9 mouse cellular contexts compared by ENCODE assay signal in genomic region chr19:55747237-55747925, GRCm38 (mm10). TPM values are rescaled to one million over a fixed set of nuclear protein-coding genes. Genes with fewer than 3 reads are reported as not detected.
DNase-seq lines count a peak whose midpoint lies in the region; ATAC-seq and TF ChIP-seq lines count a peak whose summit lies in the region.
"Had no signal": no experiment of that assay in that cellular context is flagged by ENCODE, and none has a peak within 500 bp of the region (broad histone marks: within the 10 kb centered on the region; RNA-seq: fewer than 3 reads in every experiment).

No protein-coding gene starts in this region.

- H3K4me1 ChIP-seq in intestine, embryonic 14.5 days (replicated peaks; ENCODE audit: control insufficient read depth, insufficient read depth, low read length), result peaks cover 59% of the 10 kb centered on the region
- H3K4me1 ChIP-seq in intestine, embryonic 16.5 days (ENCODE audit: control insufficient read depth, insufficient read depth, low read length), result peaks cover 46% of the 10 kb centered on the region
- H3K4me1 ChIP-seq in embryonic facial prominence, embryonic 11.5 days (ENCODE audit: control insufficient read depth, insufficient read depth, low read length), result peaks cover 13% of the 10 kb centered on the region
- peaks cover 36 to 79% of the 10 kb centered on the region in 2 experiments for H3K4me1 ChIP-seq in heart, embryonic 14.5 days (ENCODE audit: control insufficient read depth in 2 of 2, insufficient read depth in 2 of 2, low read length in 2 of 2)
- peaks cover 81% of the 10 kb centered on the region for H3K4me1 ChIP-seq in midbrain, embryonic 15.5 days
- peaks cover 12% of the 10 kb centered on the region for H3K4me1 ChIP-seq in thymus, adult 2 months (replicated peaks; ENCODE audit: control insufficient read depth, insufficient read depth, low read length)

- no peak for ATAC-seq in intestine, embryonic 14.5 days (replicated peaks; ENCODE audit: low FRiP score, low TSS enrichment, low read depth)
- ATAC-seq in intestine, embryonic 16.5 days, result no peak
- ATAC-seq in embryonic facial prominence, embryonic 11.5 days (replicated peaks; ENCODE audit: insufficient number of reproducible peaks, low FRiP score, low TSS enrichment, low read depth), result no peak
- ATAC-seq in heart, embryonic 14.5 days (ENCODE audit: insufficient number of reproducible peaks, insufficient read depth, low FRiP score, low read depth), result no peak
- ATAC-seq in midbrain, embryonic 15.5 days (replicated peaks), result no peak

- peaks cover 12% of the 10 kb centered on the region; the same call in 1 of the 2 replicates for H3K36me3 ChIP-seq in intestine, embryonic 14.5 days (ENCODE audit: control insufficient read depth, insufficient read depth, low read length)
- no peaks in the 10 kb centered on the region for H3K36me3 ChIP-seq in intestine, embryonic 16.5 days (ENCODE audit: control insufficient read depth, insufficient read depth, low read length)
- H3K36me3 ChIP-seq in embryonic facial prominence, embryonic 11.5 days (replicated peaks; ENCODE audit: control insufficient read depth, insufficient read depth, low read depth, low read length), result no peaks in the 10 kb centered on the region
- 0 out of 2 replicates have a peak, but pooled peaks cover 3% of the 10 kb centered on the region for H3K36me3 ChIP-seq in heart, embryonic 14.5 days (ENCODE audit: control insufficient read depth, insufficient read depth, low read length)
- no peaks in the 10 kb centered on the region for H3K36me3 ChIP-seq in midbrain, embryonic 15.5 days (replicated peaks)
- no peaks in the 10 kb centered on the region for H3K36me3 ChIP-seq in thymus, adult 2 months (ENCODE audit: control insufficient read depth, insufficient read depth, low read length)

- H3K9ac ChIP-seq in intestine, embryonic 14.5 days (ENCODE audit: low read length), result no peak overlapping the region
- no peak overlapping the region for H3K9ac ChIP-seq in intestine, embryonic 16.5 days (ENCODE audit: low read depth, low read length)
- no peak overlapping the region for H3K9ac ChIP-seq in embryonic facial prominence, embryonic 11.5 days (replicated peaks; ENCODE audit: low read length)
- peak overlapping the region; percentile 58 for H3K9ac ChIP-seq in heart, embryonic 14.5 days (ENCODE audit: low read length)
- H3K9ac ChIP-seq in midbrain, embryonic 15.5 days, result peak overlapping the region; percentile 39

- no peak overlapping the region for H3K27ac ChIP-seq in intestine, embryonic 14.5 days (ENCODE audit: low read depth)
- H3K27ac ChIP-seq in intestine, embryonic 16.5 days (ENCODE audit: low read length), result no peak overlapping the region
- H3K27ac ChIP-seq in embryonic facial prominence, embryonic 11.5 days (replicated peaks; ENCODE audit: low read depth, low read length), result no peak overlapping the region
- H3K27ac ChIP-seq in heart, embryonic 14.5 days (replicated peaks in 1 of 2; ENCODE audit: control insufficient read depth in 1 of 2, insufficient read depth in 1 of 2, low read depth in 2 of 2, low read length in 2 of 2), result peak overlapping the region; percentile 37 to 75
- H3K27ac ChIP-seq in midbrain, embryonic 15.5 days, result peak overlapping the region; percentile 76
- H3K27ac ChIP-seq in thymus, adult 2 months (ENCODE audit: control insufficient read depth, insufficient read depth, low read length), result no peak overlapping the region

- H3K9me3 ChIP-seq in intestine, embryonic 14.5 days (ENCODE audit: control insufficient read depth, low read length), result no peaks in the 10 kb centered on the region
- H3K9me3 ChIP-seq in intestine, embryonic 16.5 days (ENCODE audit: control insufficient read depth, low read length), result no peaks in the 10 kb centered on the region
- H3K9me3 ChIP-seq in embryonic facial prominence, embryonic 11.5 days (replicated peaks; ENCODE audit: control insufficient read depth, low read length), result no peaks in the 10 kb centered on the region
- no peaks in the 10 kb centered on the region for H3K9me3 ChIP-seq in heart, embryonic 14.5 days (ENCODE audit: control insufficient read depth, low read length)
- H3K9me3 ChIP-seq in midbrain, embryonic 15.5 days, result no peaks in the 10 kb centered on the region

- 21% methylated on average over 13 of the region's 13 CpGs for WGBS in intestine, embryonic 14.5 days
- 25% methylated on average over 13 of the region's 13 CpGs for WGBS in intestine, embryonic 16.5 days
- WGBS in embryonic facial prominence, embryonic 11.5 days, result 17% methylated on average over 13 of the region's 13 CpGs
- whole genome bisulfite sequencing in heart, embryonic 14.5 days, result 28% methylated on average over 13 of the region's 13 CpGs
- WGBS in midbrain, embryonic 15.5 days, result 22% methylated on average over 13 of the region's 13 CpGs
- WGBS in thymus, adult 2 months, result 32% methylated on average over 13 of the region's 13 CpGs

- no peak for TF ChIP-seq CTCF in thymus, adult 2 months (IDR thresholded peaks at IDR 0.05; ENCODE audit: borderline replicate concordance, control insufficient read depth, extremely low read depth, insufficient read depth, low read length, poor library complexity)

- peak overlapping the region; percentile 29 for H3K4me2 ChIP-seq in intestine, embryonic 14.5 days (ENCODE audit: low read length)
- no peak overlapping the region; the same call in 1 of the 2 replicates for H3K4me2 ChIP-seq in intestine, embryonic 16.5 days (ENCODE audit: low read depth, low read length)
- peak overlapping the region; percentile 0; the same call in 1 of the 2 replicates for H3K4me2 ChIP-seq in embryonic facial prominence, embryonic 11.5 days (ENCODE audit: low read depth, low read length)
- H3K4me2 ChIP-seq in heart, embryonic 14.5 days (ENCODE audit: low read length), result peak overlapping the region; percentile 50
- H3K4me2 ChIP-seq in midbrain, embryonic 15.5 days, result peak overlapping the region; percentile 62

- H3K27me3 ChIP-seq in intestine, embryonic 14.5 days (replicated peaks; ENCODE audit: control insufficient read depth, insufficient read depth, low read length), result no peaks in the 10 kb centered on the region
- no peaks in the 10 kb centered on the region for H3K27me3 ChIP-seq in intestine, embryonic 16.5 days (replicated peaks; ENCODE audit: control insufficient read depth, insufficient read depth, low read length)
- no peaks in the 10 kb centered on the region for H3K27me3 ChIP-seq in embryonic facial prominence, embryonic 11.5 days (ENCODE audit: control insufficient read depth, insufficient read depth, low read length)
- no peaks in the 10 kb centered on the region for H3K27me3 ChIP-seq in heart, embryonic 14.5 days (ENCODE audit: control insufficient read depth, insufficient read depth, low read length)
- H3K27me3 ChIP-seq in midbrain, embryonic 15.5 days (replicated peaks), result no peaks in the 10 kb centered on the region
- no peaks in the 10 kb centered on the region; the same call in 1 of the 2 replicates for H3K27me3 ChIP-seq in thymus, adult 2 months (ENCODE audit: control insufficient read depth, insufficient read depth, low read length)

- no peak for DNase-seq in intestine, embryonic 14.5 days (ENCODE audit: low spot score)
- no peak for DNase-seq in embryonic facial prominence, embryonic 11.5 days (ENCODE audit: low spot score)
- DNase-seq in spleen, adult 12 weeks (ENCODE audit: low spot score), result no peak
- DNase-seq in adrenal gland, postnatal 4 days (ENCODE audit: low spot score in 2 of 2), result no peak
- DNase-seq in thymus, adult 2 months, result no peak
- DNase-seq: thymus, adult 18-20 months had no signal

- H3K4me3 ChIP-seq in intestine, embryonic 14.5 days (ENCODE audit: low read depth, low read length), result no peak overlapping the region
- no peak overlapping the region for H3K4me3 ChIP-seq in intestine, embryonic 16.5 days (ENCODE audit: low read length)
- no peak overlapping the region for H3K4me3 ChIP-seq in embryonic facial prominence, embryonic 11.5 days (ENCODE audit: low read depth, low read length)
- no peak overlapping the region for H3K4me3 ChIP-seq in heart, embryonic 14.5 days (ENCODE audit: control insufficient read depth in 1 of 2, insufficient read depth in 1 of 2, low read depth in 1 of 2, low read length in 2 of 2)
- peak overlapping the region; percentile 30 for H3K4me3 ChIP-seq in midbrain, embryonic 15.5 days
- no peak overlapping the region for H3K4me3 ChIP-seq in thymus, adult 2 months (ENCODE audit: control insufficient read depth, insufficient read depth, low read length)

- TF ChIP-seq POLR2A in thymus, adult 2 months (IDR thresholded peaks at IDR 0.05; ENCODE audit: control insufficient read depth, extremely low read depth, insufficient read depth, low read length, poor library complexity), result no peak

RNA-seq across cellular contexts. Expression of gene Tcf7l2, which starts 5.8 kb away (rescaled TPM):
- polyA plus RNA-seq in intestine, embryonic 14.5 days (2014; fragmentation: Nextera tagmentation; extraction: Ambion mirVana), result 97.2 and 99.2 TPM in 2 replicates
- polyA plus RNA-seq in intestine, embryonic 16.5 days (2015; fragmentation: Nextera tagmentation; extraction: Ambion mirVana), result 57.1 and 58.4 TPM in 2 replicates
- 107 and 111 TPM in 2 replicates for polyA plus RNA-seq in embryonic facial prominence, embryonic 11.5 days (2014; fragmentation: Nextera tagmentation; extraction: Ambion mirVana)
- 56.7 and 58.0 TPM in 2 replicates for polyA plus RNA-seq in heart, embryonic 14.5 days (2014; fragmentation: Nextera tagmentation; extraction: Ambion mirVana)
- polyA plus RNA-seq in midbrain, embryonic 15.5 days (2015; fragmentation: Nextera tagmentation; extraction: Ambion mirVana), result 729 and 759 TPM in 2 replicates
- 10 to 100 TPM; 42.6 to 42.7 TPM for total RNA-seq in adrenal gland, postnatal 4 days (2021)
- polyA plus RNA-seq in thymus, adult 2 months (2012; rRNA removed), result 7.6 and 10.2 TPM in 2 replicates

Comparison
In these comparisons a context has a peak if more than half of its experiments do, and no peak if none do; other contexts are left out.
1. H3K27ac ChIP-seq: peak in heart, embryonic 14.5 days (2 of 2) and midbrain, embryonic 15.5 days (single experiment); none in intestine, embryonic 14.5 days (single experiment), intestine, embryonic 16.5 days (single experiment), embryonic facial prominence, embryonic 11.5 days (single experiment) and thymus, adult 2 months (single experiment).
2. H3K9ac ChIP-seq: peak in heart, embryonic 14.5 days (single experiment) and midbrain, embryonic 15.5 days (single experiment); none in intestine, embryonic 14.5 days (single experiment), intestine, embryonic 16.5 days (single experiment) and embryonic facial prominence, embryonic 11.5 days (single experiment).